Mouse (Mus musculus) heart, postnatal 0 days (tissue): Measurements from ENCODE around the gene Fntb. TPM values are rescaled to one million over a fixed set of nuclear protein-coding genes. Genes with fewer than 3 reads are reported as not detected.

ENCODE experiments used
- ATAC-seq: fragments of 200-750 bp; cut with Nextera tagmentation; 2 replicates; pipeline ENCODE4 v1.8.0; 2017; ENCODE audit warnings: low read depth, moderate number of reproducible peaks, moderate library complexity; ENCODE audit not compliant: insufficient read depth
- DNase-seq: peaks from one replicate; pipeline ENCODE4 v3.0.0-alpha.2; 2016; ENCODE audit warnings: low spot score
- H3K27ac ChIP-seq: fragments of 300-500 bp; sonication (generic); 2 replicates; pipeline ENCODE4 v1.5.1; 2014; ENCODE audit warnings: low read depth, mild to moderate bottlenecking
- H3K27me3 ChIP-seq: fragments of 300-500 bp; sonication (generic); 2 replicates; pipeline ENCODE4 v1.6.1; 2014; ENCODE audit warnings: low read length, mixed read lengths; ENCODE audit not compliant: control insufficient read depth, insufficient read depth
- H3K36me3 ChIP-seq: fragments of 300-500 bp; sonication (generic); replicated peaks from 2 replicates; pipeline ENCODE4 v1.6.1; 2014; ENCODE audit warnings: low read length, mixed read lengths; ENCODE audit not compliant: control insufficient read depth, insufficient read depth
- H3K4me1 ChIP-seq: fragments of 300-500 bp; sonication (generic); 2 replicates; pipeline ENCODE4 v1.6.1; 2014; ENCODE audit warnings: antibody characterized with exemption; ENCODE audit not compliant: control insufficient read depth, insufficient read depth
- H3K4me2 ChIP-seq: fragments of 300-500 bp; sonication (generic); 2 replicates; pipeline ENCODE4 v1.6.1; 2014; ENCODE audit warnings: low read depth, mild to moderate bottlenecking, low read length, moderate library complexity
- H3K4me3 ChIP-seq: fragments of 300-500 bp; sonication (generic); 2 replicates; pipeline ENCODE4 v1.5.1; 2014; ENCODE audit warnings: low read depth, low read length
- H3K9ac ChIP-seq: fragments of 300-500 bp; sonication (generic); replicated peaks from 2 replicates; pipeline ENCODE4 v1.6.1; 2014; ENCODE audit warnings: low read depth, low read length, mixed read lengths
- H3K9me3 ChIP-seq: fragments of 300-500 bp; sonication (generic); replicated peaks from 2 replicates; pipeline ENCODE4 v1.6.1; 2016; ENCODE audit warnings: low read length; ENCODE audit not compliant: control insufficient read depth
- CTCF ChIP-seq: IDR thresholded peaks from 2 replicates; pipeline ENCODE4 v1.5.1; 2016; ENCODE audit warnings: antibody characterized with exemption, control low read depth, low read depth
- EP300 ChIP-seq: IDR thresholded peaks from 2 replicates; pipeline ENCODE4 v1.6.1; 2016; ENCODE audit warnings: antibody characterized with exemption, low read depth
- WGBS: fragments of 180-500 bp; shearing (Covaris S2); extraction: QIAGEN DNeasy Blood & Tissue Kit; methylation state at CpG from one replicate; pipeline ENCODE4 v1.1.7; 2014; 5-methylcytosine and 5-hydroxymethylcytosine counted together
- polyA plus RNA-seq: library from polyadenylated mRNA; unstranded; fragments of >200 nt; fragmentation: Nextera tagmentation; extraction: Ambion mirVana; gene quantifications from 2 replicates; pipeline ENCODE4 v1.2.1, GENCODE M21; 2015
- total RNA-seq: library from RNA; depleted of rRNA; stranded (reverse); fragments of >200 nt; gene quantifications from 2 replicates; pipeline ENCODE4 v1.2.3, GENCODE M21; 2014; ENCODE audit warnings: low replicate concordance

Gene Fntb
- total and polyA plus RNA-seq, 2 experiments from 2014 or later = 13.0 to 20.0 TPM

DNA sequence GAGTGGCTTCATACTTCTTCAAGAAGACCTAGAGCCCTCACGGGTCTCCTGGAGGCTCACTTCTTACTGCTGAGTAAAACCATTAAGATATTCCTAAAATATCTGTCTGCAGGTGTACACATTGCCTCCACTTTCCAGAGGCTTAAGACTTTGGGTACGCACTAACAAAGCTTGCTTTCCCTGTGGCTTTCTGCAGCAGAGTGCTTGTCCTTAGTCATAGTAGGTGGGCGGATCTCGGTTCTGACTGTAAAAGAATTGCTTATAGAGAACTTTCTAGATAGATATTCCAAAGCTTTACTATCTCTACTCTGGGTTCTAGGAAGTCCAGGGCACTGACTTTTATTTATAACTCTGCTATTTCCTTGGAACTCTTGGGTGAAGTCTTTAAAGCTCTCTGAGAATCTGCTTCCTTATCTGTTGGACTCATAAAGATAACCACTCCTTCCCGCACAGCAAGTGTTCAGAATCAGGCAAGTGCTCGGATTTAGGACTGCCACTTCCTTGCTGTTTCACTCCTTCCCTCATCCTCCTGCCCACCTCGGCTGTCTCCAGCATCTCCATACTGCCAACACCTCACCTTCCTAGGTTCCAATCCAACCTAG lies 31.6 kb downstream of the Fntb start:
- DNase-seq (no peak), ATAC-seq (no peak)
- H3K9me3 ChIP-seq = no peaks in the 10 kb centered on the region
- no peaks in the 10 kb centered on the region for H3K4me1 ChIP-seq
- no peak overlapping the region for H3K9ac ChIP-seq
- TF ChIP-seq CTCF = no peak
- no peak for TF ChIP-seq EP300
- H3K27ac ChIP-seq = no peak overlapping the region
- no peak overlapping the region for H3K4me3 ChIP-seq
- no peak overlapping the region for H3K4me2 ChIP-seq
- H3K36me3 ChIP-seq = no peaks in the 10 kb centered on the region
- 75% methylated on average over 7 of the region's 7 CpGs for WGBS
- H3K27me3 ChIP-seq = no peaks in the 10 kb centered on the region

- ATAC-seq (no peak), DNase-seq (no peak)
- no peaks in the 10 kb centered on the region for H3K36me3 ChIP-seq
- no peak overlapping the region for H3K4me3 ChIP-seq
- 79% methylated on average over 5 of the region's 5 CpGs for WGBS
- H3K9ac ChIP-seq = no peak overlapping the region
- no peaks in the 10 kb centered on the region for H3K27me3 ChIP-seq
- no peak for TF ChIP-seq CTCF
- TF ChIP-seq EP300 = no peak
- no peak overlapping the region for H3K27ac ChIP-seq
- no peaks in the 10 kb centered on the region for H3K9me3 ChIP-seq
- peaks cover 4% of the 10 kb centered on the region; the same call in 1 of the 2 replicates for H3K4me1 ChIP-seq
- no peak overlapping the region for H3K4me2 ChIP-seq
Observed at GRCm38 (mm10) chr12:76798008-76798720, 32.8 kb downstream of the Fntb start.

DNA sequence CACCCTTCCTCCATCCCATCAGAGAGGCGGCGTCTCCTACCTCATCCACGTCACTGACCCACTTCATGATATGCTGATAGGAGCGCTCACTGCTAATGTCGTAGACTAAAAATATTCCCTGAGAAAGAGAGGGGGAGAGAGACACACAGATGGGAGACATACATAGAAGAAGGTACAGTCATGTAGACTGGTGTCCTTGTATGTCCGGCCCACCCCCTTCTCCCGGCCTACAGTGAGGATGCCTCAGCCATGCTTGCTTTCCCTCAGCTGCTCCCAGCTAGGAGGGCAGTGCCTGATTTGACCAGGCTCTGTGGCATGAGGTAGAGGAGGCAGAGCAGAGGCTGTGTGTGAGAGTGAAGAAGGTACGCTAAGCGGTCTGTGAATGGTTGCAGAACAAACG lies 37.6 kb downstream of the Fntb start:
- H3K4me1 ChIP-seq = peaks cover 4% of the 10 kb centered on the region; the same call in 1 of the 2 replicates
- ATAC-seq = no peak
- H3K4me2 ChIP-seq = no peak overlapping the region
- no peak for DNase-seq
- H3K36me3 ChIP-seq = no peaks in the 10 kb centered on the region
- no peaks in the 10 kb centered on the region for H3K9me3 ChIP-seq
- no peak overlapping the region for H3K4me3 ChIP-seq
- no peak for TF ChIP-seq CTCF
- TF ChIP-seq EP300 = no peak
- H3K27me3 ChIP-seq = no peaks in the 10 kb centered on the region
- WGBS = 62% methylated on average over 10 of the region's 10 CpGs
- no peak overlapping the region for H3K27ac ChIP-seq
- no peak overlapping the region for H3K9ac ChIP-seq

GRCm38 (mm10) chr12:76803700-76804252 lies 38.4 kb downstream of the Fntb start:
- Histone ChIP-seq H3K9ac (no peak overlapping the region), H3K4me1 (peaks cover 4% of the 10 kb centered on the region; the same call in 1 of the 2 replicates), H3K9me3 (no peaks in the 10 kb centered on the region), H3K27me3 (no peaks in the 10 kb centered on the region), H3K27ac (no peak overlapping the region), H3K4me2 (no peak overlapping the region), H3K36me3 (no peaks in the 10 kb centered on the region), H3K4me3 (no peak overlapping the region)
- TF ChIP-seq EP300 (no peak), CTCF (peak; percentile 84)
- ATAC-seq (peak; percentile 82), DNase-seq (peak; percentile 42)
- 36% methylated on average over 7 of the region's 7 CpGs for WGBS

GRCm38 (mm10) chr12:76805056-76805811 lies 39.8 kb downstream of the Fntb start:
- Histone ChIP-seq H3K9ac (no peak overlapping the region), H3K36me3 (no peaks in the 10 kb centered on the region), H3K9me3 (no peaks in the 10 kb centered on the region), H3K4me3 (no peak overlapping the region), H3K27ac (no peak overlapping the region), H3K4me2 (no peak overlapping the region), H3K4me1 (peaks cover 4% of the 10 kb centered on the region; the same call in 1 of the 2 replicates), H3K27me3 (no peaks in the 10 kb centered on the region)
- DNase-seq (no peak), ATAC-seq (no peak)
- TF ChIP-seq CTCF = no peak
- TF ChIP-seq EP300 = no peak
- WGBS = 77% methylated on average over 10 of the region's 10 CpGs
